ENCODE assay signal across 12 mouse cellular contexts in the genomic region with DNA sequence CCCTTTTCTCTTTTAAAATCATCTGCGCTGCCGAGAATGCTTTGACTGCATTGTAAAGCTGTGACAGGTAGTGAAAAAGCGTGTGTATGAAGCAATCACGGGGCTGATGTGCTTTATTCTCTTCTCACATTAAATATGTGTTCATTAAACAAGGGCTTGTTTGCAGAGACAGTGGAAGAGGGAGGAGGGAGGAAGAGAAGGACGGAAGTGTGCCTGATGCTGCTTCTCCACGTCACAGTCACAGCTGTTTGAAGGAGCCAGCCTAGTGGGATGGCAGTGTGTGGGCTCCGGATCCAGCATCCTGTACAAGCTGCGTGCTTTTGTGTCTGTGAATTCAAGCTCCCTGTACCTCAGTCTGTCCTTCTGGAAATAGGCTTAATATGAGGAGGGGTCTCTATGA.
DNase-seq lines count a peak whose midpoint lies in the region; ATAC-seq and TF ChIP-seq lines count a peak whose summit lies in the region.
"Had no signal": no experiment of that assay in that cellular context is flagged by ENCODE, and none has a peak within 500 bp of the region (broad histone marks: within the 10 kb centered on the region; RNA-seq: fewer than 3 reads in every experiment).

No protein-coding gene starts in this region.

- intact Hi-C loops in heart, postnatal 10 days (cut with DNase I): no loop called here

- H3K36me3 ChIP-seq in forebrain, embryonic 16.5 days (ENCODE audit: control insufficient read depth, insufficient read depth): no peaks in the 10 kb centered on the region
- H3K36me3 ChIP-seq in midbrain, postnatal 0 days (ENCODE audit: insufficient read depth, low read length): no peaks in the 10 kb centered on the region

- H3K9ac ChIP-seq in forebrain, embryonic 16.5 days (replicated peaks; ENCODE audit: low read depth, low read length): no peak overlapping the region
- peak overlapping the region; percentile 29; the same call in 1 of the 2 replicates for H3K9ac ChIP-seq in midbrain, postnatal 0 days (replicated peaks; ENCODE audit: low read length, poor library complexity, severe bottlenecking)

- WGBS in forebrain, embryonic 16.5 days: 18% methylated on average over 8 of the region's 8 CpGs
- WGBS in midbrain, postnatal 0 days: 32% methylated on average over 8 of the region's 8 CpGs

- peaks cover 16% of the 10 kb centered on the region for H3K4me1 ChIP-seq in forebrain, embryonic 16.5 days (replicated peaks; ENCODE audit: control insufficient read depth, insufficient read depth, low read length)
- no peaks in the 10 kb centered on the region; the same call in none of the 2 replicates for H3K4me1 ChIP-seq in midbrain, postnatal 0 days (ENCODE audit: insufficient read depth, low read length)

- H3K4me2 ChIP-seq in forebrain, embryonic 16.5 days (ENCODE audit: low read length): peak overlapping the region; percentile 34; the same call in 1 of the 2 replicates
- peak overlapping the region; percentile 30 for H3K4me2 ChIP-seq in midbrain, postnatal 0 days (ENCODE audit: low read depth, low read length, poor library complexity, severe bottlenecking)
- H3K4me2 ChIP-seq: liver, embryonic 11.5 days had no signal

- TF ChIP-seq CTCF in midbrain, postnatal 0 days (IDR thresholded peaks at IDR 0.05): no peak

- H3K9me3 ChIP-seq in forebrain, embryonic 16.5 days (ENCODE audit: control insufficient read depth, low read length): no peaks in the 10 kb centered on the region
- H3K9me3 ChIP-seq in midbrain, postnatal 0 days (ENCODE audit: low read length): no peaks in the 10 kb centered on the region

- H3K27ac ChIP-seq in forebrain, embryonic 16.5 days (ENCODE audit: low read length): peak overlapping the region; percentile 76
- H3K27ac ChIP-seq in midbrain, postnatal 0 days (ENCODE audit: low read depth, low read length): 0 out of 2 replicates have a peak overlapping the region, but pooled peaks have one; percentile 32

- H3K27me3 ChIP-seq in forebrain, embryonic 16.5 days (replicated peaks; ENCODE audit: control insufficient read depth, insufficient read depth, low read length): no peaks in the 10 kb centered on the region
- H3K27me3 ChIP-seq in midbrain, postnatal 0 days (ENCODE audit: insufficient read depth, low read length): no peaks in the 10 kb centered on the region

- DNase-seq in heart, adult 11 months: peak; percentile 3
- DNase-seq in heart, postnatal 10 days: no peak
- DNase-seq in layer of hippocampus, postnatal 14 days (ENCODE audit: low spot score in 2 of 2): peak; percentile 39 to 40
- DNase-seq in midbrain, postnatal 0 days (ENCODE audit: low spot score): peak; percentile 26
- DNase-seq in adrenal gland, adult (ENCODE audit: inconsistent age in 2 of 2, low spot score in 1 of 2): no peak
- no peak for DNase-seq in adrenal gland, adult 2 months
- DNase-seq in ovary, postnatal 36 days (ENCODE audit: low spot score): no peak
- DNase-seq: adrenal gland, postnatal 36 days; cerebellum, postnatal 10 days; kidney, adult 2 months had no signal

- no peak overlapping the region for H3K4me3 ChIP-seq in forebrain, embryonic 16.5 days (replicated peaks; ENCODE audit: low read length)
- H3K4me3 ChIP-seq in midbrain, postnatal 0 days (ENCODE audit: low read depth, low read length): no peak overlapping the region

- ATAC-seq in forebrain, embryonic 16.5 days: peak; percentile 66
- ATAC-seq in midbrain, postnatal 0 days (ENCODE audit: low FRiP score): no peak

Comparison
In these comparisons a context has a peak if more than half of its experiments do, and no peak if none do; other contexts are left out.
1. DNase-seq: peak in heart, adult 11 months (single experiment), layer of hippocampus, postnatal 14 days (2 of 2) and midbrain, postnatal 0 days (single experiment); none in heart, postnatal 10 days (0 of 2), adrenal gland, adult (0 of 2), adrenal gland, adult 2 months (single experiment) and ovary, postnatal 36 days (single experiment).